Mouse (Mus musculus) embryonic fibroblast, embryonic 13.5 days (primary cell): Measurements from ENCODE around the gene Cdk14.

Experiments used
- CTCF ChIP-seq: IDR thresholded peaks from 2 replicates; pipeline ENCODE4 v1.5.1; 2011; ENCODE audit warnings: mild to moderate bottlenecking, control low read depth, low read length, moderate library complexity, borderline replicate concordance; ENCODE audit not compliant: insufficient read depth
- POLR2A ChIP-seq: IDR thresholded peaks from 2 replicates; pipeline ENCODE4 v1.6.1; 2011; ENCODE audit warnings: low read depth, mild to moderate bottlenecking, control low read depth, low read length, moderate library complexity

DNA sequence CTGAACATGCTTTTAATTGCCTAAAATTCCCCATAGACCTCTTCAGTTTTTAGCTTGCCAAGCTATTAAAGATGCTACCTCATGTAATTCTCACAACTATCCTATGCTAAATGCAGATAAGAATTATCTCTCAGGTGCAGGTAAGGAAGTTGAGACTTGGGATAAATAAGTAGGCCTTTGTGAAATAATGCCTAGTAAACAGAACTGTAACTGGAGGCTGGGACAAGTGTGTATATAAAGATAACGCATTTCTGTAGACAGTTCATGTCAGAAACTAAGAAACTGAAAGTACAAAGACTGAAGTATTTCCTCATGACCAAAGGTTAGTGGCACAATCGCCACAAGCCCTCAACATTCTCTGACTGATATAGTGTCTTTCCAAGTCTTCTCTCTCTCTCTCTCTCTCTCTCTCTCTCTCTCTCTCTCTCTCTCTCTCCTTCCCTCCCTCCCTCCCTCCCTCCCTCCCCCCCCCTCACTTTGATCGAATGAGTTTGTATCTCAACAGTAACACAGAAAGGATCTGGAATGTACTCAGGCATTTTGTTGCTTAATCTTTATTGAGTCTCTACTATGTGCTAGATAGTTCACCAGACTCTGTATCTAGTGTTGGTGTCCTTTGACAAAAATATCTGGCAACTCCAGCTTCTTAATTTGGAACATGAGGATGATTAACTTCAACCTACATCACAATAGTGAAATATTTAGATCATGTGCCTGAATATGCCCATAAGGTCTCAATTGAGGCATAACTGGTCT is 233.9 kb downstream of the Cdk14 start:
- TF ChIP-seq POLR2A (no peak), CTCF (no peak)
